Mouse (Mus musculus): ENCODE results near the gene Wipi1. TPM values are rescaled to one million over a fixed set of nuclear protein-coding genes. Genes with fewer than 3 reads are reported as not detected.

Wipi1 gene
- total and polyA plus RNA-seq, 3 experiments, result 2.6 to 8.2 TPM; not detected in 1

DNA sequence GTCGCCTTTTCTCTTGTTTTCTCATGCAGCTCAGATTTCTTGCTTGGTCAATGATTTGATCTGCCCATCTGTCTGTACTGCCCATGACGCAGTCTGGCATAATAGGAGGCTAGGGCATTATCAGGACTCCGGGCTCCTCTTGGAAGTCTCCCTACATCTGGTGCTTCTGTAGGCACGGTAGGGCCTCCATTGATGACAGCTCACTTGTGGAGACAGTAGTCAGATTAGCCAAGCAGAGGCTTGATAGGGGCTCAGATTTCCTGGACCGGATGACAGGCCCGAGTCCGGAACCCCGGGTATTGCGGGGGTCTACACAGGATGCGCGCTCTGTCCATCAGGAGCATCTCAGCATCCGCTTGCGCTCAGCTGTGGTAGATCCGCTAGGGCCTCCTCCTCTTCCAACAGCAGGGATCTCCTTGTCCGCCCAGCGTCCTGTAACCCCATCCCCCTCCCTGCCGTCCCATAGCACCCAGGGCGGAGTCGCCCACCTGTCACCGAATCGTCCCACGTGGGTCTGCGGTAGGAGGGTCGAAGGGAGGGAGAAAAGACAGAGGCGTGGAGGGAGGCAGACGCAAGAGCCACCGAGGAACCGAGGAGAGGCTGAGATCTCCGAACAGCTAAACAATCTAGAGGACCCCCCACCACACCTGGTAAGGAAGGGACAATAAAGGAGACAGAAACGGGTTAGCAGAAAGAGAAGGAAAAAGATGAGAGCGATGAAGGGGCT, 38.4 kb upstream of the Wipi1 start (continued):
- no peak for TF ChIP-seq POLR2A (IDR thresholded peaks at IDR 0.05; ENCODE audit: control insufficient read depth in 1 of 2, insufficient read depth in 1 of 2, low read depth in 1 of 2, low read length in 2 of 2, poor library complexity in 1 of 2)
- no peak for TF ChIP-seq ZNF384 (IDR thresholded peaks at IDR 0.05; ENCODE audit: low read depth, low read length)
- TF ChIP-seq MYB (IDR thresholded peaks at IDR 0.05; ENCODE audit: low read depth, low read length), result no peak

DNA sequence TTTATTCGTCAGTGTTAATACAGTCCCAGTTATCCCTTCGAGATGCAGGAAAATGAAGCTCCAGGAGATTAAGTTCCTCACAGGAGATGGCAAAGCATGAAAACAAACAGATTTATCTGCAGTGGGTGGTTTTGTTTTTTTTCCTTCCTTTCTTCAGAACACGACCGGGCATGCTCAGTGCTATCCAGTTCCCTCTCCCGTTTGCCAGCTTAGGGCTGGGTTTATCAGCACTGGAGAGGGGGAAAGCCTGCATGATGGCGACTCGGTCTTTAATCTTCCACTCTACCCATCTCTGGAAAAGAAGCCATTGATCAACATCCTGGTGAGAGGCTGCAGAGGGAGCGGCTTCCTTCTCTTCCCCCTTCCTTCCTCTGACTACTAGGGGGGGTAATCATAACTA, 37.4 kb upstream of the Wipi1 start, which contains the start of gene Prkar1a:
Gene Prkar1a (plus strand): TSS at position 200 of the 400 bp plus-strand sequence.
- Histone ChIP-seq H3K4me1 (ENCODE audit: control insufficient read depth in 1 of 2, insufficient read depth in 2 of 2, low read length in 2 of 2) (peaks cover 14 to 21% of the 10 kb centered on the region in 2 experiments), H3K36me3 (ENCODE audit: control insufficient read depth in 1 of 2, insufficient read depth in 2 of 2, low read length in 2 of 2) (peaks cover 3 to 27% of the 10 kb centered on the region in 2 experiments), H3K79me2 (ENCODE audit: control insufficient read depth, insufficient read depth, low read length, poor library complexity) (peaks cover 30% of the 10 kb centered on the region), H3K27ac (ENCODE audit: control insufficient read depth, low read depth, low read length) (no peak within 1 kb of the TSS), H3K9ac (ENCODE audit: control insufficient read depth, low read depth, low read length, poor library complexity, severe bottlenecking) (peak within 1 kb of the TSS; percentile 57), H3K27me3 (ENCODE audit: control insufficient read depth in 1 of 2, insufficient read depth in 2 of 2, low read length in 2 of 2) (peaks cover 14 to 16% of the 10 kb centered on the region in 2 experiments), H3K4me3 (ENCODE audit: control insufficient read depth in 1 of 2, insufficient read depth in 1 of 2, low read depth in 2 of 2, low read length in 2 of 2) (peak within 1 kb of the TSS; percentile 82 to 89), H3K9me3 (replicated peaks; ENCODE audit: insufficient read depth, low read length) (no peaks in the 10 kb centered on the region)
- peak; percentile 47 for DNase-seq (ENCODE audit: low read depth, low spot score)
- no peak for TF ChIP-seq POLR2A (IDR thresholded peaks at IDR 0.05; ENCODE audit: control insufficient read depth in 1 of 2, insufficient read depth in 1 of 2, low read depth in 1 of 2, low read length in 2 of 2, poor library complexity in 1 of 2)
- no peak for TF ChIP-seq GABPA (IDR thresholded peaks at IDR 0.05; ENCODE audit: low read depth, low read length)
- peak; percentile 50; the same call in 1 of the 2 replicates for TF ChIP-seq NRF1 (IDR thresholded peaks at IDR 0.05; ENCODE audit: insufficient read depth, low read depth, low read length, poor library complexity, severe bottlenecking)
- TF ChIP-seq E2F4 (IDR thresholded peaks at IDR 0.05; ENCODE audit: borderline replicate concordance, low read depth, low read length), result no peak
- TF ChIP-seq MAFK (IDR thresholded peaks at IDR 0.05; ENCODE audit: borderline replicate concordance, low read depth, low read length), result no peak
- 0 out of 2 replicates have a peak, but pooled peaks have one; percentile 0 for TF ChIP-seq GATA1 (IDR thresholded peaks at IDR 0.05; ENCODE audit: low read depth, low read length)
- TF ChIP-seq ELF1 (IDR thresholded peaks at IDR 0.05; ENCODE audit: low read depth, low read length), result no peak
- TF ChIP-seq SMC3 (IDR thresholded peaks at IDR 0.05; ENCODE audit: low read depth, low read length), result no peak
- no peak for TF ChIP-seq MYB (IDR thresholded peaks at IDR 0.05; ENCODE audit: low read depth, low read length)
- no peak for TF ChIP-seq KAT2A (conservative IDR thresholded peaks at IDR 0.05; ENCODE audit: low read depth, low read length)
- TF ChIP-seq ZNF384 (IDR thresholded peaks at IDR 0.05; ENCODE audit: low read depth, low read length), result peak; percentile 47; the same call in 1 of the 2 replicates
- no peak for TF ChIP-seq TAL1 (IDR thresholded peaks at IDR 0.05; ENCODE audit: low read length)
- no peak for TF ChIP-seq EP300 (IDR thresholded peaks at IDR 0.05; ENCODE audit: low read depth in 1 of 2, low read length in 2 of 2)
- no peak for TF ChIP-seq POLR2AphosphoS5 (IDR thresholded peaks at IDR 0.05; ENCODE audit: borderline replicate concordance, low read depth, low read length)

DNA sequence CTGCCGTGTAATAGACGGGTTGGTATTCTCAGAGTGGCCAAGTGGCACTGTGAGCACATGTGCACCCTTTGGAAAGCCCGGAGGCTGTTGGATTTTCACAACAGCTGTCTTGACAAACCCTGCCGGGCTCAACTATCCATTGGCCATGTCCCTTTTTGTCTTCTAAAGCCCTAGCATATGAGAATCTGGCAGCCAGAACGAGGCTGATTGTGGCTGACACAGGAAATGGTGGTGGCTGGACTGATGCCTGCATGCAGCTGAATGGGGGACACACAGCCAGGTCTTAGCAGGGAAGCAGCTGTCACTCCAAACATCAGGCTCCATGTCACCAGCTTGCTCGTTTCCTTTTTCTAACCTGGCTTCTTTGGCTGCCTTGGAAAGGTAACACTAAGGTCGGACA, 36.7 kb upstream of the Wipi1 start:
- Histone ChIP-seq H3K36me3 (ENCODE audit: control insufficient read depth in 1 of 2, insufficient read depth in 2 of 2, low read length in 2 of 2) (peaks cover 0 to 22% of the 10 kb centered on the region in 2 experiments), H3K4me1 (ENCODE audit: control insufficient read depth in 1 of 2, insufficient read depth in 2 of 2, low read length in 2 of 2) (peaks cover 14 to 21% of the 10 kb centered on the region in 2 experiments), H3K9me3 (replicated peaks; ENCODE audit: insufficient read depth, low read length) (no peaks in the 10 kb centered on the region), H3K4me3 (ENCODE audit: control insufficient read depth in 1 of 2, insufficient read depth in 1 of 2, low read depth in 2 of 2, low read length in 2 of 2) (no peak overlapping the region), H3K27me3 (ENCODE audit: control insufficient read depth in 1 of 2, insufficient read depth in 2 of 2, low read length in 2 of 2) (peaks cover 21 to 22% of the 10 kb centered on the region in 2 experiments), H3K9ac (ENCODE audit: control insufficient read depth, low read depth, low read length, poor library complexity, severe bottlenecking) (no peak overlapping the region), H3K27ac (ENCODE audit: control insufficient read depth, low read depth, low read length) (no peak overlapping the region), H3K79me2 (ENCODE audit: control insufficient read depth, insufficient read depth, low read length, poor library complexity) (peaks cover 26% of the 10 kb centered on the region)
- peak; percentile 33 for DNase-seq (ENCODE audit: low read depth, low spot score)
- TF ChIP-seq MAX (IDR thresholded peaks at IDR 0.05; ENCODE audit: low read length), result no peak
- no peak for TF ChIP-seq MXI1 (IDR thresholded peaks at IDR 0.05; ENCODE audit: low read depth, low read length)
- no peak for TF ChIP-seq UBTF (IDR thresholded peaks at IDR 0.05; ENCODE audit: borderline replicate concordance, insufficient read depth, low read depth, low read length)
- TF ChIP-seq ZMIZ1 (IDR thresholded peaks at IDR 0.05; ENCODE audit: low read depth, low read length), result no peak
- no peak for TF ChIP-seq POLR2A (IDR thresholded peaks at IDR 0.05; ENCODE audit: control insufficient read depth in 1 of 2, insufficient read depth in 1 of 2, low read depth in 1 of 2, low read length in 2 of 2, poor library complexity in 1 of 2)
- TF ChIP-seq RCOR1 (IDR thresholded peaks at IDR 0.05; ENCODE audit: low read depth, low read length), result no peak
- TF ChIP-seq ETS1 (IDR thresholded peaks at IDR 0.05; ENCODE audit: low read depth, low read length), result no peak
- no peak for TF ChIP-seq TCF12 (IDR thresholded peaks at IDR 0.05; ENCODE audit: low read depth, low read length)
- TF ChIP-seq POLR2AphosphoS2 (IDR thresholded peaks at IDR 0.05; ENCODE audit: low read length), result no peak
- TF ChIP-seq MAZ (IDR thresholded peaks at IDR 0.05; ENCODE audit: low read depth, low read length), result no peak
- no peak for TF ChIP-seq JUND (IDR thresholded peaks at IDR 0.05; ENCODE audit: low read depth, low read length)
- no peak for TF ChIP-seq RAD21 (IDR thresholded peaks at IDR 0.05; ENCODE audit: low read depth, low read length)
- TF ChIP-seq USF2 (IDR thresholded peaks at IDR 0.05; ENCODE audit: borderline replicate concordance in 1 of 2, insufficient read depth in 1 of 2, low read depth in 1 of 2, low read length in 2 of 2), result no peak
